Mouse (Mus musculus) kidney, postnatal 0 days (tissue): ENCODE results near the gene Zfp629. TPM values are rescaled to one million over a fixed set of nuclear protein-coding genes. Genes with fewer than 3 reads are reported as not detected.

ENCODE experiments used
- ATAC-seq: fragments of 200-750 bp; cut with Nextera tagmentation; replicated peaks from 2 replicates; pipeline ENCODE4 v1.8.0; 2017; ENCODE audit warnings: low read depth, moderate number of reproducible peaks, moderate TSS enrichment, moderate library complexity; ENCODE audit not compliant: low FRiP score
- DNase-seq: peaks from one replicate; pipeline ENCODE4 v3.0.0-alpha.2; 2016; ENCODE audit warnings: low spot score
- H3K27ac ChIP-seq: fragments of 300-500 bp; sonication (generic); 2 replicates; pipeline ENCODE4 v1.5.1; 2014; ENCODE audit warnings: mild to moderate bottlenecking
- H3K27me3 ChIP-seq: fragments of 300-500 bp; sonication (generic); 2 replicates; pipeline ENCODE4 v1.6.1; 2014; ENCODE audit warnings: low read length, mixed read lengths; ENCODE audit not compliant: insufficient read depth
- H3K36me3 ChIP-seq: fragments of 300-500 bp; sonication (generic); 2 replicates; pipeline ENCODE4 v1.6.1; 2014; ENCODE audit warnings: low read length, mixed read lengths; ENCODE audit not compliant: insufficient read depth
- H3K4me1 ChIP-seq: fragments of 300-500 bp; sonication (generic); replicated peaks from 2 replicates; pipeline ENCODE4 v1.6.1; 2014; ENCODE audit warnings: antibody characterized with exemption, low read length, mixed read lengths; ENCODE audit not compliant: insufficient read depth
- H3K4me2 ChIP-seq: fragments of 300-500 bp; sonication (generic); 2 replicates; pipeline ENCODE4 v1.6.1; 2014; ENCODE audit warnings: mild to moderate bottlenecking, low read length, moderate library complexity, mixed read lengths
- H3K4me3 ChIP-seq: fragments of 300-500 bp; sonication (generic); replicated peaks from 2 replicates; pipeline ENCODE4 v1.5.1; 2014; ENCODE audit warnings: low read depth, low read length
- H3K9ac ChIP-seq: fragments of 300-500 bp; sonication (generic); 2 replicates; pipeline ENCODE4 v1.6.1; 2014; ENCODE audit warnings: low read depth, low read length
- H3K9me3 ChIP-seq: fragments of 300-500 bp; sonication (generic); replicated peaks from 2 replicates; pipeline ENCODE4 v1.6.1; 2016; ENCODE audit warnings: low read length, inconsistent platforms, mixed read lengths
- CTCF ChIP-seq: IDR thresholded peaks from 2 replicates; pipeline ENCODE4 v1.5.1; 2016; ENCODE audit warnings: antibody characterized with exemption, low read depth, mild to moderate bottlenecking, moderate library complexity
- WGBS: fragments of 180-500 bp; shearing (Covaris S2); extraction: QIAGEN DNeasy Blood & Tissue Kit; methylation state at CpG from one replicate; pipeline ENCODE4 v1.1.7; 2014; 5-methylcytosine and 5-hydroxymethylcytosine counted together
- polyA plus RNA-seq: library from polyadenylated mRNA; unstranded; fragments of >200 nt; fragmentation: Nextera tagmentation; extraction: Ambion mirVana; gene quantifications from 2 replicates; pipeline ENCODE4 v1.2.1, GENCODE M21; 2015

Zfp629 gene
- polyA plus RNA-seq, 1 experiment from 2014 or later, result 12.5 TPM

DNA sequence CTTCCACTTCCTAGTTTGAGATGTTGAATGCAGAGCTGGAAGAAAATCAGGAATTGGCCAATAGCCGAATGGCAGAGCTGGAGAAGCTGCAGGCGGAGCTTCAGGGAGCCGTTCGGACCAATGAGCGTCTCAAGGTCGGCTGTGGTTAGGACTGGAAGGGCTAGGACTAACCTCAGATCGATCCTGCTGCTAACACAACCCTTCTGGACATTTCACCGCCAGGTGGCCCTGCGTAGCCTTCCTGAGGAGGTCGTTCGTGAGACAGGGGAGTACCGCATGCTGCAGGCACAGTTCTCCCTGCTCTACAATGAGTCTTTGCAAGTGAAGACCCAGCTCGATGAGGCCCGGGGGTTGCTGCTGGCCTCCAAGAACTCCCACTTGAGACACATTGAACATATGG lies 23.0 kb downstream of the Zfp629 start:
- DNase-seq, result no peak
- no peak for TF ChIP-seq CTCF
- ATAC-seq, result no peak
- Histone ChIP-seq H3K9ac (no peak overlapping the region), H3K36me3 (peaks cover 71% of the 10 kb centered on the region), H3K27me3 (no peaks in the 10 kb centered on the region), H3K4me1 (peaks cover 5% of the 10 kb centered on the region; the same call in 1 of the 2 replicates), H3K4me2 (no peak overlapping the region), H3K27ac (no peak overlapping the region), H3K9me3 (no peaks in the 10 kb centered on the region), H3K4me3 (no peak overlapping the region)
- 89% methylated on average over 14 of the region's 14 CpGs for WGBS

DNA sequence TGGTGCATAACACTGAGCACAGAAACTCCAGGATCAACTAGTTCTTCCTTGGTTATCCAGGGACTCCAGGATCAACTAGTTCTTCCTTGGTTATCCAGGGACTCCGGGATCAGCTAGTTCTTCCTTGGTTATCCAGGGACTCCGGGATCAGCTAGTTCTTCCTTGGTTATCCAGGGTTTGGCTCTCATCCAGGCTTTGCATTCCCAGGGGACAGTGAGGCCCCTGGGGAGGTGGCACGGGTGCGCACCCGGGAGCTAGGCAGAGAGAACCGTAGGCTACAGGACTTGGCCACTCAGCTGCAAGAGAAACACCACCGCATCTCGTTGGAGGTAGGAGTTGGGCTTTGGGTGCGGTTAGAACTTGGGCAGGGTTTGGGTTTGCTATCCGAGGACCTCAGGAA lies 24.5 kb downstream of the Zfp629 start:
- 91% methylated on average over 10 of the region's 10 CpGs for whole genome bisulfite sequencing
- Histone ChIP-seq H3K36me3 (peaks cover 57% of the 10 kb centered on the region), H3K4me1 (peaks cover 5% of the 10 kb centered on the region; the same call in 1 of the 2 replicates), H3K27me3 (no peaks in the 10 kb centered on the region), H3K27ac (no peak overlapping the region), H3K4me3 (no peak overlapping the region), H3K9me3 (no peaks in the 10 kb centered on the region), H3K9ac (no peak overlapping the region), H3K4me2 (no peak overlapping the region)
- ATAC-seq, result no peak
- TF ChIP-seq CTCF, result no peak
- no peak for DNase-seq

DNA sequence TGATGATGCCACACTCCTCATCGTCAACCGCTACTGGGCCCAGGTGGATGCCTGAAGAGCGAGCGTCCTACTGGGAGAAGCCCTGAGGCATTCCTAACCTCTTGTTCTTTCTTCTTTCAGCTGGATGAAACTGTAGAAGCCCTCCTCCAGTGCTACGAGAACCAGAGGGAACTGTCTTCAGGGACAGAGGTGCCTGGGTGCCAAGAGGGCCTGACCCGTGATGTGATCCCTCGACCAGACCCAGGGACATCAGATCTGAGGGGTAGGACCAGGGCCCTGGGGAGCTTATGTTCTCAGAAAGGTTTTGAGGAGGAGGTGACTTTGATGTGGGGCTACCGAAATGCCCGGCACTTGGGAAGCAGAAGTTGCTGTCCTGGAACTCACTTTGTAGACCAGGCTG lies 26.0 kb downstream of the Zfp629 start:
- Histone ChIP-seq H3K9me3 (no peaks in the 10 kb centered on the region), H3K27ac (no peak overlapping the region), H3K4me2 (peak overlapping the region; percentile 79), H3K9ac (0 out of 2 replicates have a peak overlapping the region, but pooled peaks have one; percentile 82), H3K36me3 (peaks cover 42% of the 10 kb centered on the region), H3K4me3 (peak overlapping the region; percentile 82), H3K4me1 (peaks cover 5% of the 10 kb centered on the region; the same call in 1 of the 2 replicates), H3K27me3 (no peaks in the 10 kb centered on the region)
- TF ChIP-seq CTCF, result no peak
- no peak for ATAC-seq
- WGBS, result 77% methylated on average over 9 of the region's 9 CpGs
- DNase-seq, result no peak

DNA sequence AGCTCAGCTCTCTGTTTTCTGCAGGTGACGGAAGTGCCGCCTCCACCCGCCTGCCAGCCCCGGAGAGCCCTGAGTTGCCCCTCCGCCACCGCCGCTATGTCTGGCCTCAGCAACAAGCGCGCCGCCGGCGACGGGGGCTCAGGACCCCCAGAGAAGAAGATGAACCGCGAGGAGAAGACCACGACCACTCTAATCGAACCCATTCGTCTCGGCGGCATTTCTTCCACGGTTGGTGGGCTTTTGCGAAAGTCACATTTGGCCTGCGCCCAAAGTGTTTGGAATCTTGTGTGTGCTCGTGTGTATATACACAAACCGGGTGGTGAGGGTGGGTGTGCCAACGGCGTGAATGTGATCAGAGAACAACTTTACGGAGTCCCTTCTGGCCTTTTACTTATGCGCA lies 26.7 kb downstream of the Zfp629 start:
- WGBS, result 5% methylated on average over 29 of the region's 29 CpGs
- Histone ChIP-seq H3K27ac (peak overlapping the region; percentile 67; the same call in 1 of the 2 replicates), H3K27me3 (no peaks in the 10 kb centered on the region), H3K9ac (peak overlapping the region; percentile 82), H3K9me3 (no peaks in the 10 kb centered on the region), H3K36me3 (peaks cover 36% of the 10 kb centered on the region), H3K4me2 (peak overlapping the region; percentile 79), H3K4me1 (peaks cover 5% of the 10 kb centered on the region; the same call in 1 of the 2 replicates), H3K4me3 (peak overlapping the region; percentile 82)
- DNase-seq (no peak), ATAC-seq (no peak)
- no peak for TF ChIP-seq CTCF

DNA sequence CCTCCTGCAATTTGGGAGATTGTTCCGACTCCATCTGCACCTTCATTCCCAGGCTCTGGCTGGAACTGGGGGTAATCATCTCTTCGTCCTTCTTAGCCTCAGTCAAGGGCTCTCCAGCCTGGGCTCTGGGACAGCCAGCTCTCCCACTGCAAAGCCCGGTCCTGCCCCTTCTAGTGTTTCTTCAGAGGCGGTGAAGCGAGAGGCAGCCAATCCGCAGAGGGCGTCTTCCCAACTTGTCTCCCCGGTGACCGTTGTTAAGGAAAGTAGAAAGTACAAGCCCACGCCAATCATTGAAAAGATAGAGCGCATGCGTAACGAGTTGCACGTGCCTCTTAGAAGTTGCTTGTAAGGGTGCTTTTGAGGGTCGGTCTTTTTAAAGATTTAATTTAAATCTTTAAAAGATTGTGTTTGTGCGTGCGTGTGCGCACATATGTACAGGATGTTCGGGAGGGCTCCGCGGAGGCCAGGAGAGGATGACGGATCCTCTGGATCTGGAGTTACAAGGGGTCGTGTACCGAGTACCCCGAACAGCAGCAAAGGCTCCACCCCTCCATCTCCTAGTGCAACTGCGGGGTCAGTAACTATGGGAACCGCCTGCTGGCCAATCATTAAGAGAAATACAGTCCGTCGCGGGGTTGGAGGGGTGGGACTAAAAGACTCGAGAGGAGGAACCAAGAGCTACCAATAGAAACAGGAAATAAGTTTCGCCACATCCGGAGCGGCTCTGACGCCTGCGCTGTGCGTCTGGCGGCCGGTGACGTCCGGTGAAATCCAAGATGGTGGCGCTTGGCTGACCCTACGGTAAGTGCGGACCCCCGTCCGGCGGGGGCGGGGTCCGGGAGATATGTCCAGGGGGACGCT lies 27.4 kb downstream of the Zfp629 start, which contains the start of the genes Ccdc189 and Rnf40:
Gene Ccdc189, minus strand, starts transcription at position 585 of the 861 bp plus-strand sequence.
Gene Rnf40, plus strand, starts transcription at position 757 of the 861 bp plus-strand sequence.
- WGBS, result under 1% methylated on average over 50 of the region's 50 CpGs
- ATAC-seq (peak; percentile 97), DNase-seq (peak; percentile 100)
- H3K9ac ChIP-seq, result peak within 1 kb of the TSS; percentile 82
- peaks cover 36% of the 10 kb centered on the region for H3K36me3 ChIP-seq
- H3K9me3 ChIP-seq, result no peaks in the 10 kb centered on the region
- no peaks in the 10 kb centered on the region for H3K27me3 ChIP-seq
- peak; percentile 2; the same call in 1 of the 2 replicates for TF ChIP-seq CTCF
- H3K4me3 ChIP-seq, result peak within 1 kb of the TSS; percentile 82
- peaks cover 5% of the 10 kb centered on the region; the same call in 1 of the 2 replicates for H3K4me1 ChIP-seq
- H3K4me2 ChIP-seq, result peak within 1 kb of the TSS; percentile 85
- H3K27ac ChIP-seq, result peak within 1 kb of the TSS; percentile 72

DNA sequence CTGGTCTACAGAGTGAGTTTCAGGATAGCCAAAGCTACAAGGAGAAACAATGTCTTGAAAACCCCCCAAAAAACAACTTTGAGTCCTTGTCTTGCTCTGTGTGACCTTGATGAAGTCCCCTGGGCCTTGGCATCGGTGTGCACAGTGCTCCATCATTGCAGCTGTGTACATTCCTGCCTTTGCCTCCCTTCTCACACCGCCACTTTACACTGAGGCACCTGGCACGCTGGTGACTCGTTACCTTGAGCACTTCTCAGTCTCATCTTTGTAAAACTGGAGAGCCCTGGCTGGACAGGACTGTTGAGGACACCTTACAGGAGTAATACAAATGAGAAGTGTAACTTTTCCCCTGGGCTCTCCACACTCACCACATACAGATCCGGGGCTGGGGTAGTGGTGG lies 28.4 kb downstream of the Zfp629 start:
- H3K9ac ChIP-seq, result peak overlapping the region; percentile 43; the same call in 1 of the 2 replicates
- H3K27ac ChIP-seq, result no peak overlapping the region

More for the DNA sequence above, 28.4 kb downstream of the Zfp629 start:
- TF ChIP-seq CTCF, result no peak
- Histone ChIP-seq H3K4me3 (peak overlapping the region; percentile 82; the same call in 1 of the 2 replicates), H3K4me2 (peak overlapping the region; percentile 85), H3K4me1 (peaks cover 5% of the 10 kb centered on the region; the same call in 1 of the 2 replicates), H3K9me3 (no peaks in the 10 kb centered on the region), H3K27me3 (no peaks in the 10 kb centered on the region), H3K36me3 (peaks cover 36% of the 10 kb centered on the region)
- no peak for DNase-seq
- no peak for ATAC-seq
- WGBS, result 52% methylated on average over 5 of the region's 5 CpGs
